Mouse (Mus musculus): ENCODE measurements around the gene Atl3. TPM values are rescaled to one million over a fixed set of nuclear protein-coding genes. Genes with fewer than 3 reads are reported as not detected.

The Atl3 gene
- polyA plus RNA-seq, 1 experiment: 9.5 TPM

GRCm38 (mm10) chr19:7569650-7570049, 75.8 kb downstream of the Atl3 start:
- TF ChIP-seq GATA1 (IDR thresholded peaks at IDR 0.05; ENCODE audit: low read length): no peak

- TF ChIP-seq GATA1 (IDR thresholded peaks at IDR 0.05; ENCODE audit: low read length): no peak
Measured at GRCm38 (mm10) chr19:7576180-7576579, 82.3 kb downstream of the Atl3 start.

DNA sequence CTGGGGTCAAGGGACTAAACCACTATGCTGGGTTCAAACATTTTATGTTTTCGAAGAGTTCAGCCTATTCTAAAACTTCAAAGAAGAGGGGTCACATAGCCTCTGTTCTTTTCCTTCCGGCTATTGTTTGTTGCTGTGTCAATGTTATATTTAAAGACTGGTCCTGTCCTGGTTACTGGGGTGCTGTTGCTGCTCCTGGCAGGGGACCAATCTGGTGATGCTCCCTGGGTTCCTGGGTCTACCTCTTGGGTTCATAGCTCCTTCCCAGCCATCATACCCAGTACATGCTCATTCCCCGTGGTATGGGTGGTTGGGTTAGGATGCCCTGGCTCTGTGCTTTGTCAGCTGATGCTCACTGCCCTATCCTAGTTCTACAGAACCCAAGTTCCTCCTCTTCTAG, 83.9 kb downstream of the Atl3 start:
- TF ChIP-seq GATA1 (IDR thresholded peaks at IDR 0.05; ENCODE audit: low read length): no peak

- TF ChIP-seq GATA1 (IDR thresholded peaks at IDR 0.05; ENCODE audit: low read length): no peak
Measured at GRCm38 (mm10) chr19:7581042-7581441, 87.2 kb downstream of the Atl3 start.

- TF ChIP-seq GATA1 (IDR thresholded peaks at IDR 0.05; ENCODE audit: low read length): no peak
Measured at GRCm38 (mm10) chr19:7583101-7583500, 89.3 kb downstream of the Atl3 start.

DNA sequence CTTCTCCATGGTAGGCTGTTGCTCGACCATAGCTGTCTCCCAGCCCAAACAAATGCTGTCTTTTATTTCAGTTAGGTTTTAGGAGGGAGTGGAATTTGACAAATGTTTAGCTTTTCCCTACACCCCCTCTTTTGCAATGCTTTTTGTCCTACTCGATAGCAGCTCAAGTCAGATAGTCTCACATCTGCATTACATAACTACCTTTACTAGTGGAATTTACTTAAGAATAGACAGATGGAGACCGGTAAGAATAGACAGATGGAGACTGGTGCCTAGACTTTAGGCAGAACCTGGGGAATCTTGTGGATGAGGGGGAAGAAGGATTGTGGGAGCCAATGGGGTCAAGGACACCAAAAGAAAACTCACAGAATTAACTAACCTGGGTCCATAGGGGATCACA, 89.8 kb downstream of the Atl3 start:
- no peak for TF ChIP-seq GATA1 (IDR thresholded peaks at IDR 0.05; ENCODE audit: low read length)

GRCm38 (mm10) chr19:7585279-7585678, 91.4 kb downstream of the Atl3 start:
- no peak for TF ChIP-seq GATA1 (IDR thresholded peaks at IDR 0.05; ENCODE audit: low read length)

- TF ChIP-seq GATA1 (IDR thresholded peaks at IDR 0.05; ENCODE audit: low read length): no peak
Measured at GRCm38 (mm10) chr19:7585764-7586163, 91.9 kb downstream of the Atl3 start.

Other genes with a start within 250 kb of the Atl3 start
- 39.8 and 53.6 TPM in 2 replicates for gene Rcor2, start 226.7 kb upstream of the Atl3 start, polyA plus RNA-seq (2012)
- gene Mark2, start 152.2 kb upstream of the Atl3 start, polyA plus RNA-seq (2012): 215 and 239 TPM in 2 replicates
- gene Spindoc, start 111.0 kb upstream of the Atl3 start, polyA plus RNA-seq (2012): 38.6 and 39.9 TPM in 2 replicates
- gene 2700081O15Rik, start 76.4 kb upstream of the Atl3 start, polyA plus RNA-seq (2012): 28.4 and 40.7 TPM in 2 replicates
- 31.6 and 45.7 TPM in 2 replicates for gene Rtn3, start 10.8 kb upstream of the Atl3 start, polyA plus RNA-seq (2012)
- gene Pla2g16, start 63.4 kb downstream of the Atl3 start, polyA plus RNA-seq (2012): not detected in 2 replicates
- gene Lgals12, start 113.2 kb downstream of the Atl3 start, polyA plus RNA-seq (2012): not detected in 2 replicates
- gene Hrasls5, start 118.5 kb downstream of the Atl3 start, polyA plus RNA-seq (2012): not detected in 2 replicates
- not detected in 2 replicates for gene Slc22a19, start 217.3 kb downstream of the Atl3 start, polyA plus RNA-seq (2012)

Data from G1E-ER4 (cell line).